Mouse (Mus musculus): ENCODE results near the gene Pld6. TPM values are rescaled to one million over a fixed set of nuclear protein-coding genes. Genes with fewer than 3 reads are reported as not detected.
"Not testable (repeated sequence)": the region's sequence is repeated elsewhere in the genome, so short reads cannot be mapped to it uniquely, and the experiment has no call there.

The Pld6 gene
- total RNA-seq, 2 experiments from 2014 or later: 1.7 to 2.9 TPM

- no peak for DNase-seq
Measured at GRCm38 (mm10) chr11:59745851-59746250, 41.6 kb downstream of the Pld6 start.

GRCm38 (mm10) chr11:59744374-59744773 is 43.1 kb downstream of the Pld6 start:
- no peak for DNase-seq

GRCm38 (mm10) chr11:59743712-59744111 is 43.7 kb downstream of the Pld6 start:
- no peak for DNase-seq

GRCm38 (mm10) chr11:59743307-59743706 is 44.1 kb downstream of the Pld6 start:
- no peak for DNase-seq

- DNase-seq: no peak
Measured at GRCm38 (mm10) chr11:59741915-59742314, 45.5 kb downstream of the Pld6 start.

- DNase-seq: no peak
Measured at GRCm38 (mm10) chr11:59739996-59740395, 47.4 kb downstream of the Pld6 start.

- DNase-seq: no peak
Measured at GRCm38 (mm10) chr11:59737250-59737649, 50.2 kb downstream of the Pld6 start.

GRCm38 (mm10) chr11:59735938-59736337 is 51.5 kb downstream of the Pld6 start:
- not testable (repeated sequence) for DNase-seq

GRCm38 (mm10) chr11:59734335-59734734 is 53.1 kb downstream of the Pld6 start:
- DNase-seq: no peak

Other genes with a start within 250 kb of the Pld6 start
- gene Nlrp3, start 246.1 kb downstream of the Pld6 start, total RNA-seq (2021): 1 to 10 TPM in 1 of 2 experiments, under 1 TPM in 1; 0.63 to 1.1 TPM
- not detected for gene Olfr222, start 211.4 kb downstream of the Pld6 start, total RNA-seq (2021)
- gene Olfr223, start 194.4 kb downstream of the Pld6 start, total RNA-seq (2021): not detected
- gene Mprip, start 126.3 kb downstream of the Pld6 start, total RNA-seq (2021): 100 to 1,000 TPM; 201 to 212 TPM
- 100 to 1,000 TPM in 1 of 2 experiments, 10 to 100 TPM in 1; 46.9 to 101 TPM for gene Flcn, start 22.4 kb upstream of the Pld6 start, total RNA-seq (2021)
- gene Nt5m, start 51.8 kb upstream of the Pld6 start, total RNA-seq (2021): 10 to 100 TPM; 24.4 to 29.7 TPM
- gene Cops3, start 52.2 kb upstream of the Pld6 start, total RNA-seq (2021): 100 to 1,000 TPM in 1 of 2 experiments, 10 to 100 TPM in 1; 85.2 to 108 TPM
- 10 to 100 TPM; 28.8 to 33.1 TPM for gene Med9, start 160.6 kb upstream of the Pld6 start, total RNA-seq (2021)
- gene Rasd1, start 177.3 kb upstream of the Pld6 start, total RNA-seq (2021): 10 to 100 TPM; 29.1 to 43.5 TPM

All from adrenal gland, postnatal 36 days (tissue).